In the genomic region with DNA sequence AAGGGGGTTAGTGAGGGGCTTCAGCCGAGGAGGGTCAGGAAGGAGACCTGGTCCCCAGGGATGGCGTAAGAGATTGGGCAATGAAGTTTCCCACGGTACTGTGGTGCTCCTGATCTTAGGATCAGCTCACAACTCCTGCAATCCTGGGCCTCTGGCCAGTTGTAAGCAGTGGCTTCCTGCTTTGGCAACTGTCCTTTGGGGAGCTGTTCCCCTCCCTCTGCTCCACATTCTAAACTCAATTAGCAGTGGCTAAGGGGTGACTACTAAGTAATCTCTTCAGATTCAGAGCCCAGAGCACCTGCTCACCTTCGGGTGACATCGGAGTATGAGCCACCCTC, we compare ENCODE assay signal across 20 mouse cellular contexts. TPM values are rescaled to one million over a fixed set of nuclear protein-coding genes. Genes with fewer than 3 reads are reported as not detected.
DNase-seq lines count a peak whose midpoint lies in the region; ATAC-seq and TF ChIP-seq lines count a peak whose summit lies in the region.
"Had no signal": no experiment of that assay in that cellular context is flagged by ENCODE, and none has a peak within 500 bp of the region (broad histone marks: within the 10 kb centered on the region; RNA-seq: fewer than 3 reads in every experiment).

No protein-coding gene starts in this region.

- DNase-seq in hindbrain, postnatal 0 days (ENCODE audit: low spot score): no peak
- no peak for DNase-seq in hindbrain, embryonic 11.5 days (ENCODE audit: low spot score)
- peak; percentile 38 for DNase-seq in lung, postnatal 36 days
- DNase-seq in lung, postnatal 25 days (ENCODE audit: low spot score): no peak
- DNase-seq in urinary bladder, postnatal 25 days (ENCODE audit: low spot score): no peak
- DNase-seq: adrenal gland, postnatal 25 days; cerebellum, postnatal 10 days; forebrain, postnatal 0 days; gastrocnemius, postnatal 14 days; heart, adult 18-20 months; heart, postnatal 10 days had no signal

- no peak overlapping the region for H3K4me2 ChIP-seq in hindbrain, postnatal 0 days (ENCODE audit: low read depth, low read length)
- H3K4me2 ChIP-seq in hindbrain, embryonic 11.5 days (replicated peaks; ENCODE audit: low read depth, low read length): no peak overlapping the region
- H3K4me2 ChIP-seq: embryonic facial prominence, embryonic 13.5 days; forebrain, embryonic 12.5 days; hindbrain, embryonic 14.5 days had no signal

- no peaks in the 10 kb centered on the region for H3K4me1 ChIP-seq in hindbrain, postnatal 0 days (ENCODE audit: insufficient read depth, low read length)
- no peaks in the 10 kb centered on the region for H3K4me1 ChIP-seq in hindbrain, embryonic 11.5 days (replicated peaks; ENCODE audit: control insufficient read depth, insufficient read depth, low read length)
- H3K4me1 ChIP-seq in cortical plate, adult 2 months (ENCODE audit: control insufficient read depth, insufficient read depth, low read length): peaks cover 7% of the 10 kb centered on the region
- H3K4me1 ChIP-seq in olfactory bulb, adult 2 months (ENCODE audit: control insufficient read depth, insufficient read depth, low read length): peaks cover 3% of the 10 kb centered on the region; the same call in 1 of the 2 replicates
- H3K4me1 ChIP-seq: embryonic facial prominence, embryonic 13.5 days; forebrain, embryonic 12.5 days; heart, embryonic 10.5 days had no signal

- peak overlapping the region; percentile 26; the same call in 1 of the 2 replicates for H3K27ac ChIP-seq in hindbrain, postnatal 0 days
- no peak overlapping the region for H3K27ac ChIP-seq in hindbrain, embryonic 11.5 days (ENCODE audit: low read depth, low read length)
- peak overlapping the region; percentile 18; the same call in 1 of the 2 replicates for H3K27ac ChIP-seq in cortical plate, adult 2 months (ENCODE audit: insufficient read depth, low read length)
- 0 out of 2 replicates have a peak overlapping the region, but pooled peaks have one; percentile 12 for H3K27ac ChIP-seq in olfactory bulb, adult 2 months (ENCODE audit: insufficient read depth, low read depth, low read length)
- H3K27ac ChIP-seq: embryonic facial prominence, embryonic 13.5 days; forebrain, embryonic 12.5 days; heart, embryonic 10.5 days; hindbrain, embryonic 14.5 days had no signal

- TF ChIP-seq POLR2A in cortical plate, adult 2 months (IDR thresholded peaks at IDR 0.05; ENCODE audit: extremely low read depth, insufficient read depth, low read length): no peak
- TF ChIP-seq POLR2A in olfactory bulb, adult 2 months (IDR thresholded peaks at IDR 0.05; ENCODE audit: insufficient read depth, low read depth, low read length): no peak

- 79% methylated on average over 5 of the region's 5 CpGs for WGBS in hindbrain, postnatal 0 days
- 95% methylated on average over 5 of the region's 5 CpGs for WGBS in hindbrain, embryonic 11.5 days
- WGBS in olfactory bulb, adult 2 months: 68% methylated on average over 5 of the region's 5 CpGs

- H3K27me3 ChIP-seq in hindbrain, postnatal 0 days (ENCODE audit: insufficient read depth, low read length): no peaks in the 10 kb centered on the region
- no peaks in the 10 kb centered on the region for H3K27me3 ChIP-seq in hindbrain, embryonic 11.5 days (ENCODE audit: control insufficient read depth, insufficient read depth, low read length)
- H3K27me3 ChIP-seq: embryonic facial prominence, embryonic 13.5 days; forebrain, embryonic 12.5 days had no signal

- H3K9me3 ChIP-seq in hindbrain, postnatal 0 days (ENCODE audit: low read length): no peaks in the 10 kb centered on the region
- H3K9me3 ChIP-seq in hindbrain, embryonic 11.5 days (ENCODE audit: control insufficient read depth, low read length): no peaks in the 10 kb centered on the region
- H3K9me3 ChIP-seq: embryonic facial prominence, embryonic 13.5 days; forebrain, embryonic 12.5 days; heart, embryonic 10.5 days had no signal

- peaks cover 69% of the 10 kb centered on the region for H3K36me3 ChIP-seq in hindbrain, postnatal 0 days (ENCODE audit: insufficient read depth, low read length)
- peaks cover 25% of the 10 kb centered on the region for H3K36me3 ChIP-seq in hindbrain, embryonic 11.5 days (ENCODE audit: control insufficient read depth, insufficient read depth, low read length)

- TF ChIP-seq CTCF in hindbrain, postnatal 0 days (IDR thresholded peaks at IDR 0.05; ENCODE audit: low read depth): no peak
- no peak for TF ChIP-seq CTCF in cortical plate, adult 2 months (IDR thresholded peaks at IDR 0.05; ENCODE audit: extremely low read depth, insufficient read depth, low read length)
- TF ChIP-seq CTCF in olfactory bulb, adult 2 months (IDR thresholded peaks at IDR 0.05; ENCODE audit: insufficient read depth, low read depth, low read length): no peak

- H3K4me3 ChIP-seq in hindbrain, postnatal 0 days (ENCODE audit: low read length): no peak overlapping the region
- H3K4me3 ChIP-seq in hindbrain, embryonic 11.5 days (ENCODE audit: low read depth, low read length): no peak overlapping the region
- no peak overlapping the region for H3K4me3 ChIP-seq in cortical plate, adult 2 months (ENCODE audit: insufficient read depth, low read length)
- no peak overlapping the region for H3K4me3 ChIP-seq in olfactory bulb, adult 2 months (ENCODE audit: insufficient read depth, low read depth, low read length)
- H3K4me3 ChIP-seq: embryonic facial prominence, embryonic 13.5 days; forebrain, embryonic 12.5 days; heart, embryonic 10.5 days had no signal

- no peak overlapping the region for H3K9ac ChIP-seq in hindbrain, postnatal 0 days (replicated peaks; ENCODE audit: low read length)
- H3K9ac ChIP-seq in hindbrain, embryonic 11.5 days (ENCODE audit: low read depth, low read length): no peak overlapping the region
- H3K9ac ChIP-seq: embryonic facial prominence, embryonic 13.5 days; forebrain, embryonic 12.5 days; forebrain, postnatal 0 days; hindbrain, embryonic 14.5 days had no signal

- no peak for ATAC-seq in hindbrain, postnatal 0 days
- ATAC-seq in hindbrain, embryonic 11.5 days (ENCODE audit: low FRiP score): no peak
- ATAC-seq: forebrain, postnatal 0 days; intestine, postnatal 0 days had no signal

RNA-seq across cellular contexts. Expression of a gene that starts 17.5 kb away (rescaled TPM):
- total RNA-seq in hindbrain, postnatal 0 days (2014; rRNA removed): 6.0 and 7.1 TPM in 2 replicates
- polyA plus RNA-seq in hindbrain, postnatal 0 days (2015; fragmentation: Nextera tagmentation; extraction: Ambion mirVana): 3.0 and 3.6 TPM in 2 replicates
- polyA plus RNA-seq in hindbrain, embryonic 11.5 days (2014; fragmentation: Nextera tagmentation; extraction: Ambion mirVana): 6.2 and 11.0 TPM in 2 replicates
- polyA plus RNA-seq in cortical plate, adult 2 months (2012; rRNA removed): 1.8 and 1.9 TPM in 2 replicates
- polyA plus RNA-seq in olfactory bulb, adult 2 months (2012; ENCODE audit: insufficient read depth, insufficient read length, low replicate concordance, missing spikeins): not detected in 2 replicates

RNA-seq across cellular contexts. Expression of a gene that starts 17.7 kb away (rescaled TPM):
- total RNA-seq in hindbrain, postnatal 0 days (2014; rRNA removed): 68.9 and 86.0 TPM in 2 replicates
- 140 and 143 TPM in 2 replicates for polyA plus RNA-seq in hindbrain, postnatal 0 days (2015; fragmentation: Nextera tagmentation; extraction: Ambion mirVana)
- polyA plus RNA-seq in hindbrain, embryonic 11.5 days (2014; fragmentation: Nextera tagmentation; extraction: Ambion mirVana): 96.9 and 97.3 TPM in 2 replicates
- 263 and 268 TPM in 2 replicates for polyA plus RNA-seq in cortical plate, adult 2 months (2012; rRNA removed)
- not detected in 2 replicates for polyA plus RNA-seq in olfactory bulb, adult 2 months (2012; ENCODE audit: insufficient read depth, insufficient read length, low replicate concordance, missing spikeins)

RNA-seq across cellular contexts. Expression of a gene that starts 27.1 kb away (rescaled TPM):
- 36.9 and 41.7 TPM in 2 replicates for total RNA-seq in hindbrain, postnatal 0 days (2014; rRNA removed)
- 8.2 and 8.9 TPM in 2 replicates for polyA plus RNA-seq in hindbrain, postnatal 0 days (2015; fragmentation: Nextera tagmentation; extraction: Ambion mirVana)
- polyA plus RNA-seq in hindbrain, embryonic 11.5 days (2014; fragmentation: Nextera tagmentation; extraction: Ambion mirVana): 1.5 and 1.7 TPM in 2 replicates
- 38.9 and 42.5 TPM in 2 replicates for polyA plus RNA-seq in cortical plate, adult 2 months (2012; rRNA removed)
- not detected in 2 replicates for polyA plus RNA-seq in olfactory bulb, adult 2 months (2012; ENCODE audit: insufficient read depth, insufficient read length, low replicate concordance, missing spikeins)
- total RNA-seq: gastrocnemius, adult 18-20 months had no signal

RNA-seq across cellular contexts. Expression of a gene that starts 50.5 kb away (rescaled TPM):
- 22.7 and 24.3 TPM in 2 replicates for total RNA-seq in hindbrain, postnatal 0 days (2014; rRNA removed)
- 40.9 and 41.2 TPM in 2 replicates for polyA plus RNA-seq in hindbrain, postnatal 0 days (2015; fragmentation: Nextera tagmentation; extraction: Ambion mirVana)
- 17.6 and 19.5 TPM in 2 replicates for polyA plus RNA-seq in hindbrain, embryonic 11.5 days (2014; fragmentation: Nextera tagmentation; extraction: Ambion mirVana)
- 60.2 and 64.8 TPM in 2 replicates for polyA plus RNA-seq in cortical plate, adult 2 months (2012; rRNA removed)
- not detected in 2 replicates for polyA plus RNA-seq in olfactory bulb, adult 2 months (2012; ENCODE audit: insufficient read depth, insufficient read length, low replicate concordance, missing spikeins)
- total RNA-seq: gastrocnemius, adult 18-20 months; gastrocnemius, postnatal 14 days; heart, adult 18-20 months; heart, postnatal 10 days; hematopoietic stem cell, adult 5-6 weeks had no signal

RNA-seq across cellular contexts. Expression of a gene that starts 52.2 kb away (rescaled TPM):
- 5.7 and 22.1 TPM in 2 replicates for total RNA-seq in hindbrain, postnatal 0 days (2014; rRNA removed)
- polyA plus RNA-seq in hindbrain, postnatal 0 days (2015; fragmentation: Nextera tagmentation; extraction: Ambion mirVana): 2.5 and 3.4 TPM in 2 replicates
- 4.8 and 4.9 TPM in 2 replicates for polyA plus RNA-seq in hindbrain, embryonic 11.5 days (2014; fragmentation: Nextera tagmentation; extraction: Ambion mirVana)
- polyA plus RNA-seq in cortical plate, adult 2 months (2012; rRNA removed): 3.3 and 4.0 TPM in 2 replicates
- polyA plus RNA-seq in olfactory bulb, adult 2 months (2012; ENCODE audit: insufficient read depth, insufficient read length, low replicate concordance, missing spikeins): not detected in 2 replicates
